Mouse (Mus musculus): ENCODE data around the gene Cask.
A peak's percentile ranks its signal among the peaks of the same experiment; 100 is the strongest.
"Not testable (repeated sequence)": the region's sequence is repeated elsewhere in the genome, so short reads cannot be mapped to it uniquely, and the experiment has no call there.

Cask gene

DNA sequence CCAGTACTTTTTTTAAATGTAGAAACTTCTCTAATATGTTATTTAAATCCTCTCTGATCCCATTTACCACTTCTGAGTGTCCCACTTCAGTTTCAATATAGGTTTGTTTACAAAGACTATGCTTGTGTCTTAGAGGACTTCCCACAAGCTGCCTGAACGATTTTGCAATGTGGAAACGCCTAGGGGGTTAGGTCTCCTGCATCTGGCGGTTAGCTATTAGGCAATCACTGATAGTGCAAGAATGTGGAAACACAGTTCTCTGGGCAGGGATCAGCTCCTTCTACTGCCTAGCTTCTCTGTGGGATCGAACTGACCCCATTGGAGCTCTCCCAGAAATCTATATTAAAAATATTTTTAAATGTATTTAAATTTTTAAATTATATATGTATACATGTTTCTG lies at the start of gene Cask:
Gene Cask (minus strand): TSS at position 83 of the 400 bp plus-strand sequence.
- DNase-seq (ENCODE audit: low read depth, low spot score), result no peak

DNA sequence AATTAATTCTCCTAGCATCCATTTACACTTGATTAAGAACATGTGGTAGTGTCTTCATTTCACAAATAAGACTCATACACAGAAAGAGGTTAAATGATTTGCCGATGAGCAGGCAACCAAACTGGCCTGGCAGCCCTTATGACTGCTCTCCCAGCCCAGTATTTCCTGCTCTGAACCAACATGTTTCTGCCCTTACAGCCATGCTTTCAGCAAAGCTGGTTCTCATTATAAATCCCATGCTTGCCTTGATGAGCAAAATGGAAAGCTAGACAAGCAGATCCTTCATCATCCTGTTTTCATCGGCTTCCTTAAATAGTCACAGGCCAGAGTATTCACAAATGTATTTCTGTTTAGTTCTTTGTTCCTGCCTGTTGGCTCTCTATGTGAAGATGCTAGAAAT lies 38.8 kb upstream of the Cask start:
- DNase-seq (ENCODE audit: low read depth, low spot score), result no peak

DNA sequence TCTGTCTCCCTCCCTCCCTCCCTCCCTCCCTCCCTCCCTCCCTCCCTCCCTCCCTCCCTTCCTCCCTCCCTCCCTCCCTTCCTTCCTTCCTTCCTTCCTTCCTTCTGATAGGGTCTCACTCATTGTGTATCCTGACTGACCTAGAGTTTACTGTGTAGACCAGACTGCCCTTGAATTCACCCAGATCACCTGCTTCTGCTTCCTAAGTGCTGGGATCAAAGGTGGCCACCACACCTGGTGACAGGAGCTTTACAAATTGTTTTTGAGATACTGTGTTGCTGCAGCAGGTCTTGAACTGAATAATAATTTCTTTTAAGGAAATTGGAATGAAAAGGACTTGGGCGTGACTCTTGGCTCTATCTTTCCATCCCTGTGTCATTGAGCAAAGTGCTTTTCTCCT lies 33.2 kb upstream of the Cask start:
- no peak for DNase-seq (ENCODE audit: low read depth, low spot score)

DNA sequence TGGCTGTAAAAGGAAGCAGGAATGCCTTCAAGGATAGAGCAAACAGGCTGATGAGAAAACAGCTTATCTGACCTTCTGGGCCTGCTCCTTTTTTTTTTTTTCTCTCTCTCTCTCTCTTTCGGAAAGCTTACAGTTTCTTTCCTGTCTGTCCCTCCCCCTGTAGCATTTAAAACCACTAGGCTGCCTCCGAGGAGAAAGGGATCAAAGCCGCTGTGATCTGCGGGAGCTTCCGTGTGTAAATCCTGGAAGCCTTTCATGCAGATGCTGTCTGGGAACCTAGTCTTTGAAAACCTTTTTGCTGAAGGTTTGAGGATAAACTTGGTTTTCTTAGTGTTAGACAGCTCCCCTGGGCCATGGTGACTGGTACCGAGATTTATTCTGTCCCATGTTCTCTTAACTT lies 30.8 kb upstream of the Cask start:
- DNase-seq (ENCODE audit: low read depth, low spot score), result no peak

DNA sequence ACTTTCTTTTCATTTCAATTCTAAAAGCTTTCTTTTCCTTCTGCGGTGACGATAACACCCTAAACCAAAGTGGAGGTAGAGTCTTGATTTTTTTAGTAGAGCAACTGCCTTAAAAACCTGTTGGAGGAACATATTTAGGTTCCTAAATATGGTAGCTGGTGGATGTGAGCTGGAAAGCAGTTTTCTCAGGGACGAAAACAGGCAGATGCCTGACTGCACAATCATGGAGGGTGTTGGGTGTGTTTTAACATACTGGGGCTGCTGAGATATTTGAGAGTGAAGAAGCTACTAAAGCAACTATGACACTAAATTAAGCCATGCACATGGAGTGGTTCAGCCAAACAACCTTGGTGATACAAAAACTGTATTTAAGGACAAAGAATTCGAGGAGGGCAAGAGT lies 9.0 kb upstream of the Cask start:
- no peak for DNase-seq (ENCODE audit: low read depth, low spot score)

DNA sequence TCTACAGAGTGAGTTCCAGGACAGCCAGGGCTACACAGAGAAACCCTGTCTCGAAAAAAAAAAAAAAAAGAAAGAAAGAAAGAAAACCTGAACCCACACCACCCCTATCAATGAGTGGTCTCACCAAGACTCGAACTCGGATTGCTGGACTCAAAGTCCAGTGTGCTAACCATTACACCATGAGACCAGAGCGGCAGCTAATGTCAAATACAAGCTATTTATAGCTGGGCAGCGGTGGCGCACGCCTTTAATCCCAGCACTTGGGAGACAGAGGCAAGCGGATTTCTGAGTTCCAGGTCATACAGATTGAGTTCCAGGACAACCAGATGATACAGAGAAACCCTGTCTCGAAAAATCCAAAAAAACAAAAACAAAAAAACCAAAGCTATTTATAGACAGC lies 7.9 kb upstream of the Cask start:
- no peak for DNase-seq (ENCODE audit: low read depth, low spot score)

DNA sequence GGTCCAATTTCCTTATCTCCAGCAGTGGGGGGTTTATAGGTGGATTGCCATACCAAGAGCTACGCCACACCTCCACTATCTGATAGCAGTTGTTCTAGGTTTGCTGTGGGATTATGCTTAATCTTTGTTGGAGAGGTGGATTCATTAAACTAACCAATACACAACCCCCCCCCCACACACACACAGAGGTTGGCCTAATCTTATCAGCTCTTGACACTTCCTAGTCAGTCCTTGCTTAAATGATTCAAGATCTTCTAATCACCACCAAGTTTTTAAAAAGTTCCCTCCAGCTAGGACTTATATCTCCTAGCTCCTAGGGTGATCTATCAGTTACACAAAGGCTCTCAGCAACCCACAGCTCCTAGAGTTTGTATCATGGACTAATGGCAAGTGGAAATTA lies 2.7 kb downstream of the Cask start:
- DNase-seq (ENCODE audit: low read depth, low spot score), result no peak

DNA sequence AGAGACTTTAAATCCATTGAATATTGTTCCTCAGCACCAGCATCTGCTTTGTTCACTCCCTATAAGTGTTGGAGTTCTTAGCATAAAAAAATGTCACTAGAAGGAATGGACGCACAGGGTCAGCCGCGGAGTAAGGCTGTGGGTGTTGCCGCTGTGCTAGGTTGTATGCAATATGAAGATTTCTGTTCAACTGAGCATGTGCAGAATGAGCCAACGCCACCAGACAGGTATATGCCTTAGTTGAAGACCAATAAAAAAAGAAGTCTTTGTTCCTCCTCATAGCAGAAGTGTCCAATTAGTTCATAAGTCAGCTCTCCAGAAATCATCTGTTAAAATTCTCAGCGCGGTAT lies 3.7 kb downstream of the Cask start:
- peak; percentile 38 for DNase-seq (ENCODE audit: low read depth, low spot score)

DNA sequence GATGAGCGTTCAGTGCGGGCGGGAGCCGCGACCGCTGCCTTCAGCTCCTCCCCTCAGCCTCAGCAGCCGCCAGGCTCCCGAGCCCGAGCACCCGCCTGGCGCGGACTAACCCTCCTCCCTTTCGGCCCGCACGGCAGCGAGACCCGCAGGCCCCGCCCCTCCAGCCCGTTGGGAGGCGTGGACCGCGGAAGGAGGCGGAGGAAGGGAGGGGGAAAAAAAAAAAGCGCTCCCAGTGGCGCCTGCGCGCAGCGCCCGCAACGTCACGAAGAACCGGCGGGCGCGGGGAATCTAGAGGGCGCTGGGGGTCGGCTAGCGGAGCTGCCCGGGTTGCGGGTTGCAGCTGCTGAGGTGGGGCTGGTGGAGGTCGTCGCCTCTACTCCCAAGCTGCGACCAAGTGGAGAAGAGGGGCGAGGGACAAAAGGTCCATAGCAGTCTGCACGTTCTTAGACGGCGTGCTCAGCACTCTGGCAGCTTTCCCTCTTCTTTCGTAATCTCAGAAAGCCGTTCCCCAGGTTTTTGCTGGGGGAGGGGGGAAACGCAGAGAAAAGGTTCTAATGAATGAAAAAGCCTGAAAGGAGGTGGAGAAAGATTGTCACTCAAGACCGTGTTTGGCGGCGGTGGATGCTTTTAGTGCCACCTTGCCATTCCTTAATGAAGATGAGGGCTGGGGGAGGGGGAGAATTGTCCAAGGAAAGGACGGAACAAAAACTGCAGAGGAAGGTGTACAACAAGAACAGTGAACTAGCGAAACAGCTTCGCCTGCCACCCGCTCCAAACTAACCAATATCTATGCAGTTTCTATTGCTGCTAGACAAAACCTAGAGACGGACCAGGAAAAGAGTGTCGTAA lies 4.3 kb downstream of the Cask start:
- peak; percentile 90 for DNase-seq (ENCODE audit: low read depth, low spot score)

DNA sequence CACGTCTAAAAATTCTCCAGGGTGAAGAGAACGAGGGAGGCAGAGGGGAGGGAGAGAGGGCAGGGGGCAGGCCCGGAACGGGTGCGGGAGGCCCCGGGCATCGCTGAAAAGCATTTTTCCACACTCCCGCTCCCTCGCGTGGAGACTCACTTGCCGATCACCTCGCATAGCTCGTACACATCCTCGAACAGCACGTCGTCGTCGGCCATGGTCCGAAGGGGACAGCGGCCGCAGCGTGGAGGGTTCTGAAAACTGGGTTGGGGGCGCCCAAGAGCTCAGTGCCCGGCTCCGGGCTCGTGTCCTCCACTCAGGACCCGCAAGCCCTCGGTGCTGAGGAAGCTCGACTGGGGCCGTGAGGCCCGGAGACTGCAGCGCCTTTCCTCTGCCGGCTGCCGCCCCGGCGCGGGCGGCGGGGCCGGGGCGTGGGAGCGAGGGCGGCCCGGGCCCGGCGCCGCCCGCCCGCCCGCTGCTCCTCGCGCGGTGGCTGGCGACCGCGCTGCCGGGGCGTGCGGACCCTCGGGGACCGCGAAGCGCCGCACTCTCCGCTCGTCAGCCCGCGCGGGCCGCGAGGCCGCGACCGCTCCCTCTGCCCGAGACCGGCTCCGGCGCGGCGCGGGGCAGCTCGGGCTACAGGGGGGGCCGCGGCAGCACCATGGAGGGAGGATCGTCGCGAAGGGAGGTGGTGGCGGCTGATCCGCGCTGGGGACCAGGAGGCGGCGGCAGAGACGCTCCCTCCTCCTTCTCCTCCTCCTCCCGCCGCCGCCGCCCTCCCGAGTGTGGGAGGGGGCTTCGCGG lies 5.1 kb downstream of the Cask start:
- peak; percentile 29 for DNase-seq (ENCODE audit: low read depth, low spot score)

DNA sequence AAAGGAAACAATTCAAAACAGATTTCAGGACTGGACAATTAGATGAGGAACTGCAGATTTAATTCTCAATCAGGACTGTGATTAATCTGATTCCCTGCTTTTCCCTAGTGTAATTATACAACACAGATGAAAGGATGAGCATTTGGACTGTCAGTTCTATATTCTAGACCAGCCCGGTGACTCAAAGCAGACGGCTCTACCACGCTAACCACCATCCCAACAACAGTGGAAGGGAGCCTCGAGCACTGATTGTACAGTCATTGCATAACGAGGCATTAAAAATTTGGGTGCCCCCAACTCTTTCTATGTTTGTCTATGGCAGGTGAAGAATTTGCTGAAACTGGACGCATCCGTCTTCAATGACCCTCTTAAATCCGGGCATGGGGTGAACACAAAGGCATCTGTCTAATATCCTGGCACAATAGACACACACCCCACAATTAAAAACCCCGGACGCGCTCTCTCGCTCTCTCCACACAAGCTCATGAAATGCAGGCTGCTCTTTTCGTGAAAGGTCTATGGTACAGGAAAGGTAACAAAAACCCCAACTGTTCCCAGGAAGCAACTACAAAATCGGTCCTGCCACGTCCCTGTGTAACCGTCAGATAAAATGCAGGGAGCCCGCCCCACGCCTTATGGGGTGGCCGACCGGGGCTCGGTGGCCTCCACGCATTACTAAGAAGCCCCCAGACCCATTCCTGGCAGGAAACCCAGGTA lies 5.9 kb downstream of the Cask start:
- DNase-seq (ENCODE audit: low read depth, low spot score), result peak; percentile 13

DNA sequence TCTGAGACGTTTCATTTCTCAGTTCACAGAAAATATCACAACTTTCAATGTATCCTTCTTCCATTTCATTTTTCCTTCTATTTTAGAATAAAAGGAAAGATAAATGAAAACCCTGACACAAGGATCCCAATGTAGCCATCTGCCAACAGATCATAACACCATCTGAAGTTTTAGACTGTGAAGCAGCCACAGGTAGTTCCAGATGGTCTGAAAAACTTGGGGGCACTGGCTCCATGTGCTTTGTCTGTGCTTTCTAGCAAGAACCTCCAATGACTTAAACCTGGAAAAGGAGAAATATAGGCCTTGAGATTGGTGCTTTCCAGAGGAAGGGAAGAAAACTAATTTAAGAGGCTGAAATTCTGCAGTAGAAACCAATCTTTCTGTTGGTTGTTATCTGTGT lies 28.4 kb downstream of the Cask start:
- no peak for DNase-seq (ENCODE audit: low read depth, low spot score)

DNA sequence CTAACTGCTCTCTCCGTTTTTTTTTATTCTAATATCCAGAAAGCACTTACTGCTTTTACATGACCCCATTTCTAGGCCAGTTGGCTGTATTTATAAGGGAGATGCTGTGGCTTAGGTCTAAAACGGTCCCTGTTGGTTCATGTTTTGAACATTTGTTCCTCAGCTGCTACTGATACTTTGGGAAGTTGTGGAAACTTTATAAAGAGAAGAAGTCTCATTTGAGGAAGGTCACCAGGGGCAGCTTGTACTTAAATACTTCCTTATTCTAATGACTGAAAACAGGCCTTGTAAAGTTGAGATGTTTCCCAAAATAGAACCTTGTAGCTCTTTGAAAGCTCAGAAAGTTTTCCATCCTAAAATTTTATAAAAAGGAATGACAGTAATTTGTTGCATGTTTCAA lies 52.4 kb downstream of the Cask start:
- DNase-seq (ENCODE audit: low read depth, low spot score), result no peak

DNA sequence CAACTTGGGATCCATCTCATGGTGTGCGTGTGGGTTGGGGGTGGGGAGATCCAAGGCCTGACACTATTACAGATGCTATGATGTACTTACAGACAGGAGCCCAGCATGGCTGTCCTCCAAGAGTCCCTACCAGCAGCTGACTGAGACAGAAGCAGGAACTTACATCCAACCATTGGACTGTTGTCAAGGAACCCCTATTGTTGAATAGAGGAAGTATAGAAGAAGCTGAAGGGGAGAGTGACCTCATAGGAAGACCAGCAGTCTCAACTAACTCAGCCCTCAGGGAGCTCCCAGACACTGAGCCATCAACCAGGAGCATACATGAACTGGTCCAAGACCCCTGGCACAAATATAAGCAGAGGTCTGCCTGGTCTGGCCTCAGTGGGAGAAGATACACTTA lies 85.5 kb downstream of the Cask start:
- no peak for DNase-seq (ENCODE audit: low read depth, low spot score)

DNA sequence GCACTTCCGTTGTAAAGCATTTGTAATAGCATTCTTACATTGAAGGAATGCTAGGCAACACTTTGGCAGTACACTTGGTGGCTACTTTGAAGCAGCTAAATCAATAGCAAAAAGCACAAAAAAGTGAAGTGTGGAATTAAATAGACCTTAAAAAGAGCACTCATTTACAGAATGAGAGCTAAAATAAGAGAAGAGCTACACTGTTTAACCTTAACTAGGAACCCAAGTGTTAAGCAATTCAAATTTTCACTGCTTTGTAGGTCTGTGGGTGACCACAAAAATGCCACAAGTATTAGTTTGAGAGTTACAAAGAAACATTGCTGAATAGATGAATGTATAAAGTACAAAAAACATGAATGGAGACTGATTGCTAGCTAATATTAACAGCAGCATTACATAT lies 86.1 kb downstream of the Cask start:
- DNase-seq (ENCODE audit: low read depth, low spot score), result no peak

DNA sequence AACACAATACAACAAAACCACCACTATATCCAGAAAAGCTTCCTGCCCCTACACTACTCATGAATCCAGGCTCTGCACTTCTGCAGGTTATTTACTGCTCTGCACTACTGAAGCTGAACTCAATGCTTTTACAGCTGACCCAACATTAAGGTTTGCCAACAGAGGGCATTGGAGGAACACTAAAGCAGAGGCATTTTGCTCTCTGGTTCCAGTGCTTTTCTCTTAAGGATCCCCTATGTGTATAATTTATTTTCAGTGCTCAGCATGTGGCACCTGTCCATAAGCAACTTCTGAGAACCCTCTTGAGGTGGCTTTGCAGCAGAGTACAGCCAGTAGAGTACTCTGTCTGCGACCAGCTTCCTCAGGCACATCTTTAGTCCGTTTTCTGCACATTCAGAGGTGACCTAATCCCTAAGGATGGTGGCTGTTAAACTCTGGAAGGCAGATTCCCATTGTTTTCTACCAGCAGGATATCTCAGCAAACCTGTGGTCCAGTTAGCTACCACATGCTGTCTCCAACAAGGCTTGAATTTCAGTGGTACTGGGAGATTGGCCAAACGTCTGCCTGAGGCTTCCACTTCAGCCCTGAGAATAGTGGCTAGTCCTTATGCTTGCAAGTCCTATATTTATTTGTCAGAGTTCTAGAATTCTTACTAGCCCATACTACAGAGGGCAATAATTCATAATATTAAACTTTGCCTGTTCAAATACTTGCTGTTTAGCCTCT lies 93.7 kb downstream of the Cask start:
- DNase-seq (ENCODE audit: low read depth, low spot score), result no peak

DNA sequence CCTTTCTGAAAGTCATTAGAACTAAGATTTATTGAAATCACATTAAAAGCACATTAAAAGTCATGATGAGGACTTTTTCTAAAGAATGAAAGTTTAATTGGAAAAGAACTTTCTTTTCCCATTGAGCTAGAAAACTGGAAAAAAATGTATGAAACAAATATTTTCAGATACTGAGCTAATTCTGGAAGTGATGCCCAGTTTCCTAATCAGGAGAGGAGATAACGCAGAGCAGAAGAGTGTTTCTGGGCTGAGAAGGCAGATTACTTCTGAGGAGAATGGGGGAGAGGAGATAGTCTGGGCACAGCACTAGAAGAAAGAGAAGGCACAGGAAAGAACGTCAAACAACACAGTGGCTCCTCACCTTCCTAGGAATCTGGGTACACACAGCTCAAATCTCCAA lies 110.1 kb downstream of the Cask start:
- no peak for DNase-seq (ENCODE audit: low read depth, low spot score)

DNA sequence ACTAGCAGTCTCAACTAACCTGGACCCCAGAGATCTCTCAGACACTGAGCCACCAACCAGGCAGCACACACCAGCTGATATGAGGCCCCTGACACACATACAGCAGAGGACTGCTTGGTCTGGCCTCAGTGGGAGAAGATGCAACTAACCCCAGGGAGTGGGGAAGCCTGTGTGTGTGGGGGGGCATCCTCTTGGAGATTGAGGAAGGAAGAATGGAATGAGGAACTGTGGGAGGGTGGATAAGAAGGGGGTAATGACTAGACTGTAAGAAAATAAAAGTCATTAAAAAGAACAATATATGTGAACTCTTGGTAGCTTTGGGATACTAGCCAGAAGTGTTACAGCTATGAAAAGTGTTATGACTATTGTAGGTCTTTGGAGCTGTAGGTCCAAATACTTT lies 120.4 kb downstream of the Cask start:
- not testable (repeated sequence) for DNase-seq (ENCODE audit: low read depth, low spot score)

DNA sequence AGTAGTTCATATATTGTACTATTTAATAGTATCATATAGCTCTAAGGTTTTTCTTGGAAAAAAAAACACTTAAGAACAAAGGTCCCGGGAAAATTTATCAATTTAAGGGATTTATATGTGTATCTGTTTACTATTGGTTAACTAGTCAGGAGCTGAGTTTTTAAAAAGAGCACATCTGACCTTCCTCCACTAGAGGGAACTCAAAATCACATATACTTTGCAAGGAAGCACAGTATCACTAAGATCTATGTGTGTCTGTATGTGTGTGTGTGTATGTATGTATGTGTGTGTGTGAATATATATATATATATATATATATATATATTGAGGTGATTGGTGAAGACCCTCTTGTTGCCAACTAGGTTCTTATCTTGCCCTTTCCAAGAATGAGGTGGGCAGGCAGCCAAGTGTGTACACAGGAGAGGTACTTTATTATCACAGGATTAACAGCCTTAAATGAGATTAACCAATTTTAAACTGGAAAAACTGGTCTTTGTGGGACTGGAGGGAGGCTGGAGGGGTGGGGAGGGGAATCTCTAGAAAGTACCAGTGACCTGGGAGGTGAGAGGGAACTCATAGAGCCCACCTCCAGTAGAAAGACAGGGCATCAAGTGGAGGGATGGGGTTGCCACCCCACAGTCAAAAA lies 121.2 kb downstream of the Cask start:
- peak; percentile 0 for DNase-seq (ENCODE audit: low read depth, low spot score)

DNA sequence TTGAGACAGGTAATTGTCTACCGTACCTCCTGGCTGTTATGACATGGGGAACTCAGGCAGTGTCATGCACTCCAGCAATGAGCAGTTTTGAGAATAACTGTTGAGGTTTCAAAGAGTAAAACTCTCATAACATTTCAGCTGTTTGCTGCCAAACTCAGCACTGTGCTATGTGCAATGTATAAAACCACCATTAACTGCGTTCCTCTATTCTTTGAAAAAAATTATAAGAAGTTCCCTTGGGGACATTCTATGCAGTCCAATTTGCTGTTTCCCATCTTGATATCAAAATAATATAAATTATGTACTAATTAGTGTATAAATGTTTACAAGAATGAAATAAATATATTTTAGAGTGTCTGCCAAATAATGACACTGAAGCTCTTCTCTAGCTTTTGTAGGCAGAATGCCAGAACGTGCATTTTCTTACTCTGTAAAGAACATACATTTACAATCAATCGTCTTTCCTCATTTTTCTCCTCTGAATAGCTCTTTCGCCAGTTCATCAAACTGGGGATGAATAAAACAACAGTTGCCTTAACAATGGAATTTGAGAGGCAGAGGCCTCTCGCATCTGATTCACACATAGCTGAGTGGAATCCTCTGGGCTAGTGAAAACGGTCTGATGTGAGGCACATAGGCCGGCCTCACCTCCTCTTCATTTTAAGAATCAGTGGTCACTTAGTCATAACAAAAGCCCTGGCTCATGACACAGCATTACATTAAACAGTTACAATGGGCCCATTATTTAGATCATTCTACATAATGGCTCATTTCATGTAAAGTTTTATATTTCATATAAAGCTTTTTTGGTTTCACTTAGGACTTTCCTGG lies 125.4 kb downstream of the Cask start:
- DNase-seq (ENCODE audit: low read depth, low spot score), result no peak
